Mouse (Mus musculus): ENCODE measurements around the gene Mrln.

Gene Mrln

GRCm38 (mm10) chr10:70254666-70255065 is 50.2 kb downstream of the Mrln start:
- in situ Hi-C loops (cut with MboI, MseI): no loop called here

GRCm38 (mm10) chr10:70255601-70256210 is 51.2 kb downstream of the Mrln start:
- in situ Hi-C loops (cut with MboI, MseI): no loop called here

GRCm38 (mm10) chr10:70257029-70257428 is 52.6 kb downstream of the Mrln start:
- in situ Hi-C loops (cut with MboI, MseI): no loop called here

- in situ Hi-C loops (cut with MboI, MseI): no loop called here
These were observed 56.4 kb downstream of the Mrln start for GRCm38 (mm10) chr10:70260904-70261303.

- in situ Hi-C loops (cut with MboI, MseI): no loop called here
These were observed 57.6 kb downstream of the Mrln start for GRCm38 (mm10) chr10:70262051-70262450.

- in situ Hi-C loops (cut with MboI, MseI): no loop called here
These were observed 59.3 kb downstream of the Mrln start for GRCm38 (mm10) chr10:70263681-70264189.

- in situ Hi-C loops (cut with MboI, MseI): no loop called here
These were observed 60.0 kb downstream of the Mrln start for GRCm38 (mm10) chr10:70264337-70265036.

- in situ Hi-C loops (cut with MboI, MseI): no loop called here
These were observed 62.0 kb downstream of the Mrln start for GRCm38 (mm10) chr10:70266501-70266900.

GRCm38 (mm10) chr10:70268581-70269446 is 64.3 kb downstream of the Mrln start:
- in situ Hi-C loops (cut with MboI, MseI): no loop called here
